Mouse (Mus musculus): ENCODE results near the gene Nsl1. TPM values are rescaled to one million over a fixed set of nuclear protein-coding genes. Genes with fewer than 3 reads are reported as not detected.

Gene Nsl1
- polyA plus RNA-seq, 1 experiment from 2014 or later: 3.6 TPM

DNA sequence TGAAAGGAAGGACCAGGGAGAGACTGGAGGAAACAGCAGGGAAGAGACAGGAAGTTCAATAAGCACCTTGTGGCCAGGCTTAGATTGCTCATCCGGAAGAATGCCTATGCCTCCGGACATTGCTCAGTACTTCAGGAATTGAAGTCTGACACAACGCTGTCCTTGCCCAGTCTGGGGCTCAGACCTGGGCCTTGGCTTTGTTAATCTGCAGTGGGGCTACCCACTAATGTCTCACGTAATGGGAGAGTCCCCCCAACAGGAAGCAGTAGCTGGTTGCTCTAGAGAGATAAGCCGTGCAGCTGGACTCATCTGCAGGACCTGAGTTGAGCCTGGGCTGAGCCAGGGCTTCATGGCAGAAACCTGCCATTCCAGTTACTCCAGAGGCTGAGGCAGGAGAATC, 70.1 kb downstream of the Nsl1 start:
- ATAC-seq: no peak
- H3K9me3 ChIP-seq (ENCODE audit: control insufficient read depth, low read length): peaks cover 9% of the 10 kb centered on the region
- WGBS: 71% methylated on average over 5 of the region's 5 CpGs
- H3K4me3 ChIP-seq (ENCODE audit: low read length): no peak overlapping the region
- no peak overlapping the region for H3K27ac ChIP-seq (ENCODE audit: low read depth, low read length)
- H3K9ac ChIP-seq (ENCODE audit: low read depth, low read length): no peak overlapping the region
- no peaks in the 10 kb centered on the region for H3K36me3 ChIP-seq (ENCODE audit: control insufficient read depth, insufficient read depth, low read length)
- H3K4me1 ChIP-seq (ENCODE audit: control insufficient read depth, insufficient read depth, low read depth, low read length): no peaks in the 10 kb centered on the region
- H3K27me3 ChIP-seq (replicated peaks; ENCODE audit: control insufficient read depth, insufficient read depth, low read length): no peaks in the 10 kb centered on the region
- H3K4me2 ChIP-seq (ENCODE audit: low read length): no peak overlapping the region

DNA sequence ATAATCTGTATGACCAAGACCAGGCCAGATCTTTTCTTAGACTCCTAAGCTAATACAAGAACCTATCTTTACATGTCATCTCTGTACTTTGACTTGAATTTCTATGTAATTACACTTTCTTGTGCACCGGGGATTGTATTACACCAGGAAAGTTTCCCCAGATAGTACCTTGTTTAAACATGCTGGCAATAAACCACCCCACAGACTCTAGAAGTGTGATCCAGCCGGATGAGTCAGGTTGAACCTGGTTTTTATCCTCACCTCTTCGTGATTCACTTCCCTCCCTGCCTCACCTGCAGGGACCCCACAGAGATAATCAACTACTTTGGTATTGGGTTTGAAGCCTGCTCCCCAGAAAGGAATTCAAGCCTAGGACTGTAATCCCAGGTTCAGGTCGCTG, 72.6 kb downstream of the Nsl1 start:
- H3K9ac ChIP-seq (ENCODE audit: low read depth, low read length): no peak overlapping the region
- no peaks in the 10 kb centered on the region for H3K27me3 ChIP-seq (replicated peaks; ENCODE audit: control insufficient read depth, insufficient read depth, low read length)
- H3K4me1 ChIP-seq (ENCODE audit: control insufficient read depth, insufficient read depth, low read depth, low read length): no peaks in the 10 kb centered on the region
- H3K4me2 ChIP-seq (ENCODE audit: low read length): no peak overlapping the region
- H3K4me3 ChIP-seq (ENCODE audit: low read length): no peak overlapping the region
- no peak overlapping the region for H3K27ac ChIP-seq (ENCODE audit: low read depth, low read length)
- H3K9me3 ChIP-seq (ENCODE audit: control insufficient read depth, low read length): peaks cover under 1% of the 10 kb centered on the region
- no peak for ATAC-seq
- 50% methylated on average over 4 of the region's 4 CpGs for WGBS
- H3K36me3 ChIP-seq (ENCODE audit: control insufficient read depth, insufficient read depth, low read length): no peaks in the 10 kb centered on the region

Other genes starting within 250 kb of the Nsl1 start
- gene Rps6kc1, start 151.2 kb upstream of the Nsl1 start, polyA plus RNA-seq (2015; fragmentation: Nextera tagmentation; extraction: Ambion mirVana): 28.4 and 33.9 TPM in 2 replicates
- 41.4 and 41.8 TPM in 2 replicates for gene Angel2, start 137.9 kb upstream of the Nsl1 start, polyA plus RNA-seq (2015; fragmentation: Nextera tagmentation; extraction: Ambion mirVana)
- 76.5 and 84.2 TPM in 2 replicates for gene Vash2, start 83.7 kb upstream of the Nsl1 start, polyA plus RNA-seq (2015; fragmentation: Nextera tagmentation; extraction: Ambion mirVana)
- 8.5 and 8.6 TPM in 2 replicates for gene Flvcr1, start 36.9 kb upstream of the Nsl1 start, polyA plus RNA-seq (2015; fragmentation: Nextera tagmentation; extraction: Ambion mirVana)
- gene Spata45, start 26.4 kb upstream of the Nsl1 start, polyA plus RNA-seq (2015; fragmentation: Nextera tagmentation; extraction: Ambion mirVana): not detected in 2 replicates
- gene Tatdn3, start 80 bp upstream of the Nsl1 start, polyA plus RNA-seq (2015; fragmentation: Nextera tagmentation; extraction: Ambion mirVana): 16.2 and 16.9 TPM in 2 replicates
- gene Batf3, start 34.8 kb downstream of the Nsl1 start, polyA plus RNA-seq (2015; fragmentation: Nextera tagmentation; extraction: Ambion mirVana): 2.5 and 3.9 TPM in 2 replicates
- gene Fam71a, start 101.8 kb downstream of the Nsl1 start, polyA plus RNA-seq (2015; fragmentation: Nextera tagmentation; extraction: Ambion mirVana): not detected in 2 replicates
- 1.7 and 2.1 TPM in 2 replicates for gene Atf3, start 155.0 kb downstream of the Nsl1 start, polyA plus RNA-seq (2015; fragmentation: Nextera tagmentation; extraction: Ambion mirVana)

Measured in hindbrain, embryonic 16.5 days (tissue).